Mouse (Mus musculus) CD4-positive, CD25-positive, alpha-beta regulatory T cell, adult 9 weeks (primary cell): ENCODE measurements around the gene Rfx8. TPM values are rescaled to one million over a fixed set of nuclear protein-coding genes. Genes with fewer than 3 reads are reported as not detected.

Source experiments
- polyA plus RNA-seq: library from polyadenylated mRNA; unstranded; fragments of 100-300 nt; shearing (Covaris generic); gene quantifications from one replicate; pipeline ENCODE4 v1.2.1, GENCODE M21; 2017

The Rfx8 gene
- polyA plus RNA-seq, result not detected

GRCm38 (mm10) chr1:39720632-39721350 is at the start of gene Rfx8:
Gene Rfx8 (minus strand): TSS chr1:39720997.

GRCm38 (mm10) chr1:39651241-39651548 is 69.6 kb downstream of the Rfx8 start, which contains the start of gene Creg2:
Gene Creg2 (minus strand): TSS chr1:39651474.

Other genes with a start within 250 kb of the Rfx8 start
- 1.2 TPM for gene Tbc1d8, start 242.2 kb downstream of the Rfx8 start, polyA plus RNA-seq
- 3.9 TPM for gene Cnot11, start 186.0 kb downstream of the Rfx8 start, polyA plus RNA-seq
- 7.2 TPM for gene Rnf149, start 143.6 kb downstream of the Rfx8 start, polyA plus RNA-seq
- gene Creg2, start 69.5 kb downstream of the Rfx8 start, polyA plus RNA-seq, result not detected
- not detected for gene Gm3646, start 84.3 kb upstream of the Rfx8 start, polyA plus RNA-seq
- gene Map4k4, start 179.9 kb upstream of the Rfx8 start, polyA plus RNA-seq, result 14.4 TPM